Mouse (Mus musculus) bone marrow, adult 2 months (tissue): Measurements from ENCODE around the gene Scn3b.

Experiments used
- CTCF ChIP-seq: fragments of 200-500 bp; IDR thresholded peaks from 2 replicates; pipeline ENCODE4 v1.5.1; 2011; ENCODE audit warnings: low read length, control low read depth; ENCODE audit not compliant: control insufficient read depth, insufficient read depth
- POLR2A ChIP-seq: fragments of 200-500 bp; IDR thresholded peaks from 2 replicates; pipeline ENCODE4 v1.6.1; 2011; ENCODE audit warnings: low read depth, mild to moderate bottlenecking, control low read depth, low read length, borderline replicate concordance; ENCODE audit not compliant: control insufficient read depth

DNA sequence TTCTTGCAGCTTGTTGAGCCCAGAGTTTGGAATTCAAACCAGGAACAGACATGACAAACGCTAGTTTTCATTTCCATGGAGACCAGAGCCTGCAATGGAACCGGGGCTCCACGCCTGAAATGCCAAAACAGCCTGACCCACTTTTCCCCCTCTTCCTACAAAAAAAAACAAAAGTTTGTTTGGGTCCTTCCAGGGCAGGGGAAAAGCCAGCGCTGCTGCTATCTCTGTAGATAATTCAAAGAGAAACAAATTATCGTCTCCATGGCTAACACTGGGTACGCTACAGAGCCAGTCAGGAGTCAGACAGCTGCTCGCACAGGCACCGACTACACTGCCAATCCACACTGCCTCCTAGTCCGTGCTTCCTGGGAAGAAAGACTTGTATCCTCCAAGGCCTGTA, 70.6 kb downstream of the Scn3b start:
- TF ChIP-seq CTCF (no peak), POLR2A (no peak)
